Mouse (Mus musculus): ENCODE measurements at regions not wholly inside any gene's neighbourhood (a gene's known extent, or its start where the extent isn't known, plus 50 kb on each side); places are given as distances from the start of the nearest gene placed in this dataset.

DNA sequence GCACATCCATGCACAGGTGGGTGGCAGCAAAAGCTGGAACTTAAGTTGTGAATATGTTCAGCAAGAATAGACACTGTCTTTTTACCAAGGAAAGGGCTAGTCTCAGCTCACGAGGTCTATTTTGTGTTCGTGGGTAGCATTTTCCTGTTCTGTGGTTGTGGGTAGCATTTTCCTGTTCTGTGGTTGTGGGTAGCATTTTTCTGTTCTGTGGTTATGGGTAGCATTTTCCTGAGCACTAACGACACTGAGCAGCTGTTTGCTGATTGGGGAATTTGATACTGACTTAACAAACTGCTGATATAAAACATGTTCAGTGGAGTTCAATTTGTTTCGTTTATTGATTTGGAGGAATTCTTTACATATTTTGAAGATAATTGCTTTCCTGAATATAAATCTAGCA lies 837.8 kb upstream of the Vwc2 start:
- TF ChIP-seq ELF1 (IDR thresholded peaks at IDR 0.05; ENCODE audit: low read depth, low read length) (no peak), RAD21 (IDR thresholded peaks at IDR 0.05; ENCODE audit: low read depth, low read length) (no peak), ETS1 (IDR thresholded peaks at IDR 0.05; ENCODE audit: low read depth, low read length) (peak; percentile 31; the same call in 1 of the 2 replicates), UBTF (IDR thresholded peaks at IDR 0.05; ENCODE audit: borderline replicate concordance, insufficient read depth, low read depth, low read length) (no peak), CHD1 (IDR thresholded peaks at IDR 0.05; ENCODE audit: low read depth, low read length) (no peak), MYB (IDR thresholded peaks at IDR 0.05; ENCODE audit: low read depth, low read length) (no peak), BHLHE40 (IDR thresholded peaks at IDR 0.05; ENCODE audit: borderline replicate concordance, low read depth, low read length) (no peak)
- Histone ChIP-seq H3K27me3 (ENCODE audit: control insufficient read depth in 1 of 2, insufficient read depth in 2 of 2, low read length in 2 of 2) (no peaks in the 10 kb centered on the region), H3K27ac (ENCODE audit: control insufficient read depth, low read depth, low read length) (no peak overlapping the region), H3K4me3 (ENCODE audit: control insufficient read depth in 1 of 2, insufficient read depth in 1 of 2, low read depth in 2 of 2, low read length in 2 of 2) (no peak overlapping the region), H3K9me3 (replicated peaks; ENCODE audit: insufficient read depth, low read length) (no peaks in the 10 kb centered on the region), H3K4me1 (ENCODE audit: control insufficient read depth in 1 of 2, insufficient read depth in 2 of 2, low read length in 2 of 2) (no peaks in the 10 kb centered on the region), H3K36me3 (ENCODE audit: control insufficient read depth in 1 of 2, insufficient read depth in 2 of 2, low read length in 2 of 2) (no peaks in the 10 kb centered on the region), H3K79me2 (ENCODE audit: control insufficient read depth, insufficient read depth, low read length, poor library complexity) (no peaks in the 10 kb centered on the region), H3K9ac (ENCODE audit: control insufficient read depth, low read depth, low read length, poor library complexity, severe bottlenecking) (no peak overlapping the region)
- peak; percentile 7 for DNase-seq (ENCODE audit: low read depth, low spot score)

DNA sequence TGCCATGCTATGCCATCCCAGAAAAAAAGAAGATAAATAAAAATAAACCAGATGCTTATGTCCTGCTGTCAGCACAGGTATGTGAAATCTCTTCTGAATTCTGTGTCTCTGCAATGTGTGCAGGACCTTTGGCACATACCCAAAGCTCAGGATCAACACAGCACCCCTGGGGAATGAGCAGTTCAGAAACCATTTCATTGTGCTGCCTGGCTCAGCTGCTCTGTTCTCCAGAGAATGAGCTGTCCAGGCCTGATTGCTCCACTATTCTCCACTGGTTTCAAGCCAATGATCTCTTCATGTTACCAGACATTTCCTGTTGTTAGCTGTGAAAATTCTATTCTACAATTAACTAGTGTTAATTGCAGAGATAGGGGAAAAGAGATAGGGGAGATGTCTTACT lies 830.5 kb upstream of the Vwc2 start:
- no peaks in the 10 kb centered on the region for H3K36me3 ChIP-seq (ENCODE audit: control insufficient read depth in 1 of 2, insufficient read depth in 2 of 2, low read length in 2 of 2)
- no peaks in the 10 kb centered on the region for H3K79me2 ChIP-seq (ENCODE audit: control insufficient read depth, insufficient read depth, low read length, poor library complexity)
- no peak for DNase-seq (ENCODE audit: low read depth, low spot score)
- TF ChIP-seq JUND (IDR thresholded peaks at IDR 0.05; ENCODE audit: low read depth, low read length) (no peak), RAD21 (IDR thresholded peaks at IDR 0.05; ENCODE audit: low read depth, low read length) (no peak), ZMIZ1 (IDR thresholded peaks at IDR 0.05; ENCODE audit: low read depth, low read length) (no peak), UBTF (IDR thresholded peaks at IDR 0.05; ENCODE audit: borderline replicate concordance, insufficient read depth, low read depth, low read length) (no peak), EP300 (IDR thresholded peaks at IDR 0.05; ENCODE audit: low read depth in 1 of 2, low read length in 2 of 2) (no peak), BHLHE40 (IDR thresholded peaks at IDR 0.05; ENCODE audit: borderline replicate concordance, low read depth, low read length) (no peak), CHD1 (IDR thresholded peaks at IDR 0.05; ENCODE audit: low read depth, low read length) (no peak), MAZ (IDR thresholded peaks at IDR 0.05; ENCODE audit: low read depth, low read length) (no peak), POLR2AphosphoS2 (IDR thresholded peaks at IDR 0.05; ENCODE audit: low read length) (no peak), NELFE (IDR thresholded peaks at IDR 0.05; ENCODE audit: low read depth, low read length) (no peak), MYB (IDR thresholded peaks at IDR 0.05; ENCODE audit: low read depth, low read length) (no peak), GATA1 (IDR thresholded peaks at IDR 0.05; ENCODE audit: low read depth, low read length) (no peak), HCFC1 (IDR thresholded peaks at IDR 0.05; ENCODE audit: low read depth, low read length) (no peak), SIN3A (IDR thresholded peaks at IDR 0.05; ENCODE audit: low read length) (no peak), RCOR1 (IDR thresholded peaks at IDR 0.05; ENCODE audit: low read depth, low read length) (no peak)
- no peaks in the 10 kb centered on the region for H3K4me1 ChIP-seq (ENCODE audit: control insufficient read depth in 1 of 2, insufficient read depth in 2 of 2, low read length in 2 of 2)
- H3K4me3 ChIP-seq (ENCODE audit: control insufficient read depth in 1 of 2, insufficient read depth in 1 of 2, low read depth in 2 of 2, low read length in 2 of 2), result no peak overlapping the region
- H3K9ac ChIP-seq (ENCODE audit: control insufficient read depth, low read depth, low read length, poor library complexity, severe bottlenecking), result no peak overlapping the region
- no peaks in the 10 kb centered on the region for H3K9me3 ChIP-seq (replicated peaks; ENCODE audit: insufficient read depth, low read length)
- H3K27me3 ChIP-seq (ENCODE audit: control insufficient read depth in 1 of 2, insufficient read depth in 2 of 2, low read length in 2 of 2), result no peaks in the 10 kb centered on the region
- H3K27ac ChIP-seq (ENCODE audit: control insufficient read depth, low read depth, low read length), result no peak overlapping the region
